Mouse (Mus musculus): ENCODE data around the gene Nol12. TPM values are rescaled to one million over a fixed set of nuclear protein-coding genes. Genes with fewer than 3 reads are reported as not detected.

The Nol12 gene
- polyA plus RNA-seq, 1 experiment from 2014 or later, result 46.0 TPM

- no peak overlapping the region for H3K9ac ChIP-seq (ENCODE audit: low read length)
- ATAC-seq (replicated peaks; ENCODE audit: low FRiP score, low TSS enrichment, low read depth) (no peak), DNase-seq (ENCODE audit: low spot score) (peak; percentile 57)
- H3K36me3 ChIP-seq (ENCODE audit: control insufficient read depth, insufficient read depth, low read length), result peaks cover 16% of the 10 kb centered on the region
- peaks cover 15% of the 10 kb centered on the region for H3K4me1 ChIP-seq (replicated peaks; ENCODE audit: control insufficient read depth, insufficient read depth, low read length)
- H3K27ac ChIP-seq (ENCODE audit: low read depth), result no peak overlapping the region
- H3K4me3 ChIP-seq (ENCODE audit: low read depth, low read length), result no peak overlapping the region
- no peaks in the 10 kb centered on the region for H3K9me3 ChIP-seq (ENCODE audit: control insufficient read depth, low read length)
- no peaks in the 10 kb centered on the region for H3K27me3 ChIP-seq (replicated peaks; ENCODE audit: control insufficient read depth, insufficient read depth, low read length)
- 23% methylated on average over 3 of the region's 3 CpGs for WGBS
- no peak overlapping the region for H3K4me2 ChIP-seq (ENCODE audit: low read length)
Observed at GRCm38 (mm10) chr15:78931577-78931976, 3.2 kb upstream of the Nol12 start.

DNA sequence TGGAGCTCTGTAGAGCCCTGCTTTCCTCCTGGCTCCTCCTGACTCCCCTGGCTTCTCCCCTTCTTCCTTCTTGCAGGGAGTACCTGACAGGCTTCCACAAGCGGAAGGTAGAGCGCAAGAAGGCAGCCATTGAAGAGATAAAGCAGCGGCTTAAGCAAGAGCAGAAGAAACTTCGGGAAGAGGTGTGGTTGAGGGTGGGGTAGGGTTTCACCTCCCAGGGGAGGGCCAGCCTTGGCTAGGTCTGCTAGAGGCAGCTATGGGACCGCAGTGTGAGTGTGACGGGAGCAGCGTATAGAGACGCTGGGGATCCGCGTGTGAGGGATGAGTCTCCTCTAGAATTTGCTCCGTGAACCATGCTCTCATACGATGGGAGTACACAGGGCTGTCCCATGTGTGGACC, 1.7 kb downstream of the Nol12 start:
- WGBS, result 92% methylated on average over 12 of the region's 12 CpGs
- Histone ChIP-seq H3K4me1 (replicated peaks; ENCODE audit: control insufficient read depth, insufficient read depth, low read length) (peaks cover 9% of the 10 kb centered on the region), H3K9ac (ENCODE audit: low read length) (no peak overlapping the region), H3K27me3 (replicated peaks; ENCODE audit: control insufficient read depth, insufficient read depth, low read length) (no peaks in the 10 kb centered on the region), H3K9me3 (ENCODE audit: control insufficient read depth, low read length) (no peaks in the 10 kb centered on the region), H3K4me3 (ENCODE audit: low read depth, low read length) (no peak overlapping the region), H3K36me3 (ENCODE audit: control insufficient read depth, insufficient read depth, low read length) (peaks cover 41% of the 10 kb centered on the region), H3K27ac (ENCODE audit: low read depth) (no peak overlapping the region), H3K4me2 (ENCODE audit: low read length) (no peak overlapping the region)
- no peak for ATAC-seq (replicated peaks; ENCODE audit: low FRiP score, low TSS enrichment, low read depth)
- DNase-seq (ENCODE audit: low spot score), result no peak

GRCm38 (mm10) chr15:78937311-78937710, 2.6 kb downstream of the Nol12 start:
- Histone ChIP-seq H3K4me3 (ENCODE audit: low read depth, low read length) (no peak overlapping the region), H3K9ac (ENCODE audit: low read length) (no peak overlapping the region), H3K27ac (ENCODE audit: low read depth) (no peak overlapping the region), H3K9me3 (ENCODE audit: control insufficient read depth, low read length) (no peaks in the 10 kb centered on the region), H3K36me3 (ENCODE audit: control insufficient read depth, insufficient read depth, low read length) (peaks cover 47% of the 10 kb centered on the region), H3K4me1 (replicated peaks; ENCODE audit: control insufficient read depth, insufficient read depth, low read length) (peaks cover 8% of the 10 kb centered on the region), H3K4me2 (ENCODE audit: low read length) (no peak overlapping the region), H3K27me3 (replicated peaks; ENCODE audit: control insufficient read depth, insufficient read depth, low read length) (no peaks in the 10 kb centered on the region)
- WGBS, result 87% methylated on average over 10 of the region's 10 CpGs
- no peak for ATAC-seq (replicated peaks; ENCODE audit: low FRiP score, low TSS enrichment, low read depth)
- DNase-seq (ENCODE audit: low spot score), result no peak

GRCm38 (mm10) chr15:78937963-78938362, 3.2 kb downstream of the Nol12 start:
- no peak overlapping the region for H3K9ac ChIP-seq (ENCODE audit: low read length)
- ATAC-seq (replicated peaks; ENCODE audit: low FRiP score, low TSS enrichment, low read depth), result no peak

DNA sequence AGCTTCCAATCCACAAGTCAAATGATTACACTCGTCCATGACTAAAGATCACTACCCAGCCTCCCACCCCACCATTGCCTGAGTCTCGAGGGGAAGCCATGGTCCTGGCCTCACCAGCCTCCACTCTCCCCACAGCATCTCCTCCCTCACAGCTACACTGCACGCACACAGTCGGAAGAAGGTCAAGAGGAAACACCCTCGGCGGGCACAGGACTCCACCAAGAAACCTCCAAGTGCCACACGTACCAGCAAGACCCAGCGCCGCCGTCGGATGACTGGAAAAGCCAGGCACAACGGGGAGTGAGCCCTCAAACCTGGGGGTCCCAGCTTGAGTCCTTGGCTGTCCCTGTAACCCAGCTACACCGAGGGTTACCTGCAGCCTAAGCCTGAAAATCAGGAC, 5.6 kb downstream of the Nol12 start:
- peaks cover 8% of the 10 kb centered on the region for H3K4me1 ChIP-seq (replicated peaks; ENCODE audit: control insufficient read depth, insufficient read depth, low read length)
- H3K9ac ChIP-seq (ENCODE audit: low read length), result no peak overlapping the region
- no peak overlapping the region for H3K4me3 ChIP-seq (ENCODE audit: low read depth, low read length)
- no peak overlapping the region for H3K27ac ChIP-seq (ENCODE audit: low read depth)
- H3K9me3 ChIP-seq (ENCODE audit: control insufficient read depth, low read length), result no peaks in the 10 kb centered on the region
- peaks cover 47% of the 10 kb centered on the region for H3K36me3 ChIP-seq (ENCODE audit: control insufficient read depth, insufficient read depth, low read length)
- H3K27me3 ChIP-seq (replicated peaks; ENCODE audit: control insufficient read depth, insufficient read depth, low read length), result no peaks in the 10 kb centered on the region
- H3K4me2 ChIP-seq (ENCODE audit: low read length), result no peak overlapping the region
- ATAC-seq (replicated peaks; ENCODE audit: low FRiP score, low TSS enrichment, low read depth) (no peak), DNase-seq (ENCODE audit: low spot score) (no peak)
- 92% methylated on average over 13 of the region's 13 CpGs for WGBS

More at GRCm38 (mm10) chr15:78937963-78938362, 3.2 kb downstream of the Nol12 start:
- DNase-seq (ENCODE audit: low spot score), result no peak
- no peak overlapping the region for H3K4me2 ChIP-seq (ENCODE audit: low read length)
- no peaks in the 10 kb centered on the region for H3K27me3 ChIP-seq (replicated peaks; ENCODE audit: control insufficient read depth, insufficient read depth, low read length)
- H3K9me3 ChIP-seq (ENCODE audit: control insufficient read depth, low read length), result no peaks in the 10 kb centered on the region
- H3K4me1 ChIP-seq (replicated peaks; ENCODE audit: control insufficient read depth, insufficient read depth, low read length), result peaks cover 8% of the 10 kb centered on the region
- WGBS, result 83% methylated on average over 2 of the region's 2 CpGs
- no peak overlapping the region for H3K4me3 ChIP-seq (ENCODE audit: low read depth, low read length)
- H3K36me3 ChIP-seq (ENCODE audit: control insufficient read depth, insufficient read depth, low read length), result peaks cover 47% of the 10 kb centered on the region
- H3K27ac ChIP-seq (ENCODE audit: low read depth), result no peak overlapping the region

DNA sequence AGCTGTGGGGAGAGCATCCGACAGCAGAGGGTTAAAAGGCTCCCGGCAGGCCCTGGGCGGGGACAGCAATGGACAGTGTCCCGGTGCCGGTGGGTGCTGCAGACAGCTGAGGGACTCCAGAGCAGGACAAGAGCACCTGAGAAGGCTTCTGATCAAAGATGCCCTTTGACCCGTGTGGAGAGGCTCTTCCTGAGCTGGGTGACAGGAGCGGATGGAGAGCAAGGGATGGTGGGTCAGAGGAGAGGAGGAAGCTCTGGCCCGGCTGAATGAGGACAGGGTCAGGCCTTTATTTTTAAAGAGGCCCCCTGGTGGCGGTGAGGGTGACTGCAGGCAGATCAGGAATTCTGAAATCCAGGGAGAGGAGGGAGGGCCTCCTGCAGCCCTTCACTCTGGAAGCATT, 7.9 kb downstream of the Nol12 start:
- 2% methylated on average over 9 of the region's 9 CpGs for WGBS
- ATAC-seq (replicated peaks; ENCODE audit: low FRiP score, low TSS enrichment, low read depth) (peak; percentile 74), DNase-seq (ENCODE audit: low spot score) (peak; percentile 94)
- Histone ChIP-seq H3K4me1 (replicated peaks; ENCODE audit: control insufficient read depth, insufficient read depth, low read length) (no peaks in the 10 kb centered on the region; the same call in 1 of the 2 replicates), H3K9ac (ENCODE audit: low read length) (peak overlapping the region; percentile 37; the same call in 1 of the 2 replicates), H3K27me3 (replicated peaks; ENCODE audit: control insufficient read depth, insufficient read depth, low read length) (peaks cover 3% of the 10 kb centered on the region; the same call in 1 of the 2 replicates), H3K4me2 (ENCODE audit: low read length) (peak overlapping the region; percentile 58), H3K9me3 (ENCODE audit: control insufficient read depth, low read length) (no peaks in the 10 kb centered on the region), H3K4me3 (ENCODE audit: low read depth, low read length) (peak overlapping the region; percentile 28), H3K36me3 (ENCODE audit: control insufficient read depth, insufficient read depth, low read length) (peaks cover 43% of the 10 kb centered on the region), H3K27ac (ENCODE audit: low read depth) (no peak overlapping the region)

GRCm38 (mm10) chr15:78946232-78946631, 11.5 kb downstream of the Nol12 start:
- Histone ChIP-seq H3K36me3 (ENCODE audit: control insufficient read depth, insufficient read depth, low read length) (peaks cover 7% of the 10 kb centered on the region), H3K27ac (ENCODE audit: low read depth) (no peak overlapping the region), H3K4me3 (ENCODE audit: low read depth, low read length) (no peak overlapping the region), H3K4me2 (ENCODE audit: low read length) (no peak overlapping the region), H3K27me3 (replicated peaks; ENCODE audit: control insufficient read depth, insufficient read depth, low read length) (peaks cover 3% of the 10 kb centered on the region; the same call in 1 of the 2 replicates), H3K9ac (ENCODE audit: low read length) (no peak overlapping the region), H3K9me3 (ENCODE audit: control insufficient read depth, low read length) (no peaks in the 10 kb centered on the region), H3K4me1 (replicated peaks; ENCODE audit: control insufficient read depth, insufficient read depth, low read length) (peaks cover 6% of the 10 kb centered on the region; the same call in 1 of the 2 replicates)
- no peak for DNase-seq (ENCODE audit: low spot score)
- ATAC-seq (replicated peaks; ENCODE audit: low FRiP score, low TSS enrichment, low read depth), result no peak
- 81% methylated on average over 7 of the region's 7 CpGs for WGBS

- H3K27me3 ChIP-seq (replicated peaks; ENCODE audit: control insufficient read depth, insufficient read depth, low read length), result peaks cover 3% of the 10 kb centered on the region; the same call in 1 of the 2 replicates
- DNase-seq (ENCODE audit: low spot score), result peak; percentile 87
- H3K9me3 ChIP-seq (ENCODE audit: control insufficient read depth, low read length), result no peaks in the 10 kb centered on the region
- H3K27ac ChIP-seq (ENCODE audit: low read depth), result peak within 1 kb of the TSS; percentile 4; the same call in 1 of the 2 replicates
- no peaks in the 10 kb centered on the region for H3K36me3 ChIP-seq (ENCODE audit: control insufficient read depth, insufficient read depth, low read length)
- H3K4me3 ChIP-seq (ENCODE audit: low read depth, low read length), result peak within 1 kb of the TSS; percentile 48
- peak; percentile 92 for ATAC-seq (replicated peaks; ENCODE audit: low FRiP score, low TSS enrichment, low read depth)
- WGBS, result under 1% methylated on average over 24 of the region's 24 CpGs
- peak within 1 kb of the TSS; percentile 80 for H3K4me2 ChIP-seq (ENCODE audit: low read length)
- H3K9ac ChIP-seq (ENCODE audit: low read length), result peak within 1 kb of the TSS; percentile 53
- H3K4me1 ChIP-seq (replicated peaks; ENCODE audit: control insufficient read depth, insufficient read depth, low read length), result peaks cover 6% of the 10 kb centered on the region; the same call in 1 of the 2 replicates
Observed at GRCm38 (mm10) chr15:78947657-78948056, 12.9 kb downstream of the Nol12 start, which contains the start of gene Triobp. Triobp (plus strand) TSS chr15:78947724.

DNA sequence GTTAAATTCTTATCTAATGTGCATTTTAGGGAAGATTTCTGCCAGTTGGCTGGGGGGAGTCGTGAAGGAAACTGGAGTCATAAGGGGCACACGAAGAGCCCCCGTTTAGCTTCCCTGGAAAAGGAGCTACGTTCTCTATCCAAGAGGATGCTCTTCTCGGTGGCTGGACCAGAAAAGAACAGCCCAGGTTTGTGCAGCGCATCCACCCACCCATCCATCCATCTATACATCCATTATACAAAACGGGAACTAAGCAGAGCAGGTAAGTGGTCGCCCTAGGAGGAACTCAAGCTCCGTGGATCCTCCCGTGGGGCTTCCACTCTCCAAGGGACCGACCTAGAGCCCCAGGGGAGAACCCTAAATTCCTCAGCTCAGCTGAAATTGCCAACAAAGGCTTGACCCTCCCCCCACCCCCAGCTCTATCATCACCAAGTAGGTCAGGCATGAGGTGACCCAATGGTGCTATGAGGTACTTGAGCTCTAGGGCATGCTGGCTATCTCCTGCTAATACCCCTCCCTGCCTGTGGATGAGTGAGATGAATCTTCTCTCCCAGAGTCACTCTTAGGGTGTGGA, 13.5 kb downstream of the Nol12 start:
- H3K4me3 ChIP-seq (ENCODE audit: low read depth, low read length), result peak overlapping the region; percentile 48
- peaks cover 6% of the 10 kb centered on the region; the same call in 1 of the 2 replicates for H3K4me1 ChIP-seq (replicated peaks; ENCODE audit: control insufficient read depth, insufficient read depth, low read length)
- ATAC-seq (replicated peaks; ENCODE audit: low FRiP score, low TSS enrichment, low read depth) (no peak), DNase-seq (ENCODE audit: low spot score) (peak; percentile 54)
- WGBS, result 8% methylated on average over 11 of the region's 11 CpGs
- H3K9ac ChIP-seq (ENCODE audit: low read length), result peak overlapping the region; percentile 53
- peak overlapping the region; percentile 4; the same call in 1 of the 2 replicates for H3K27ac ChIP-seq (ENCODE audit: low read depth)
- H3K36me3 ChIP-seq (ENCODE audit: control insufficient read depth, insufficient read depth, low read length), result no peaks in the 10 kb centered on the region
- no peaks in the 10 kb centered on the region for H3K9me3 ChIP-seq (ENCODE audit: control insufficient read depth, low read length)
- H3K27me3 ChIP-seq (replicated peaks; ENCODE audit: control insufficient read depth, insufficient read depth, low read length), result peaks cover 3% of the 10 kb centered on the region; the same call in 1 of the 2 replicates
- peak overlapping the region; percentile 80 for H3K4me2 ChIP-seq (ENCODE audit: low read length)

Measured in intestine, embryonic 14.5 days (tissue).